Mouse (Mus musculus) c-Kit-negative CD71-positive TER-119-positive erythroid progenitor cells, embryonic 14.5 days (primary cell): ENCODE data around the gene Mgmt.

ENCODE experiments used
- DNase-seq: peaks from one replicate; pipeline ENCODE4 v3.0.0-alpha.2; 2013; ENCODE audit warnings: low read depth, low spot score

The Mgmt gene

DNA sequence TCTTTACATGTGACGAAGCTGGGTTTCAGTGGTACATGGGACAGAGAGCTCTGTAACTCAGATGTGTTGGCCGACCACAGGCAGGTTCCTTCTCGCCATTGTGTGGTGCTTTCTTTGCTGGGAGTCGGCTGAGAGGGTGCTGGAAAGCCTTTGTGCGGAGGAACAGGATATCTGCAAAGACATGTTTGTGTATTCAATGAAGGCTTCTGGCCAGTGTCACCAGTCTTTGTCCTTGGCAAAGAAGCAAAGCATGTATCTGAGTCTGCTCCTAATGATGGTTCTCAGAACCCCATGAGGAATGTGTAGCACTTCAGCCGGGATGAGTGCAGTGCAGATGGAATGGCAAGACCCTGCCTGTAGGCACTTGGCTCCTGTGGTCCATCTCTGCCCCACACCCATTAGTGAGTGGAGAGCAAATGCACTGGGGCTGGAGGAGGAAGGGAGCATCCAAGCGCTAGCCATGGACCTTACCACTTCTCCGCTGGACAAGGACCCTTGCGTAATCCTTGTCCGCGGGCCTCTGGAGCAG is 14.3 kb downstream of the Mgmt start:
- DNase-seq, result no peak

GRCm38 (mm10) chr7:136912901-136913300 is 18.5 kb downstream of the Mgmt start:
- no peak for DNase-seq

GRCm38 (mm10) chr7:136916021-136916420 is 21.6 kb downstream of the Mgmt start:
- DNase-seq, result no peak

- no peak for DNase-seq
These were observed 26.8 kb downstream of the Mgmt start for GRCm38 (mm10) chr7:136920976-136921755.

GRCm38 (mm10) chr7:136922230-136922629 is 27.8 kb downstream of the Mgmt start:
- DNase-seq, result no peak

DNA sequence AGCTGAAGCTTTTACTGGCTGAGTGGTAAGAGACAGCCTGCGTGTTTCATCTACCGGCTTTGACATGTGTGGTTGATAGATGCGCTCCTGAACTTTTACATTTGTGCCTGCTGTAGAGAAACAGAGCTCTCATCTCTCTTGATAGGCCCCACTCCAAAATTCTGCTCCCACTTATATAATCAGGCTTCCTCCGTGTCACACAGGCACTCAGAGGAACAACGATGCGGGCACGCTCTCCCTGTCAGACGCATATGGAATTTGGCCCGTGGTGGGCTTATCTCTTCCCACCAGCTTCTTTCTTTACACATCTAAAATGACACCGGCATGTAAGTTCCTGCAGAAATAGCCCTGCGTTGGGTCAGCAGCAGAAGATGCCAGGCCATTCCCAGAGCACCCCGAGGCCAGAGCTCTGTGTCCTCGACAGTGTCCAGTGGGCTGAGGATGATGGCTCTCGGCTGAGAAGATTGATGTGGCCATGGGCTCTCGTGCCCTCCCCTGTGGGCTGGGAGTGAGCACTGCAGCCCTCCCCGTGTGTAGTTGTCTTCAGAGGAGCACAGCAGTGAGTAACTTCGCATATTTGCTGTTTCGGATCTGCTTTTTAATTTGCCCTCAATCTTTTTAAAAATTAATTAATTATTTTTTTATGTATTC is 30.3 kb downstream of the Mgmt start:
- DNase-seq, result no peak

GRCm38 (mm10) chr7:136926178-136926577 is 31.8 kb downstream of the Mgmt start:
- DNase-seq, result no peak

GRCm38 (mm10) chr7:136930451-136930850 is 36.0 kb downstream of the Mgmt start:
- DNase-seq, result no peak

GRCm38 (mm10) chr7:136933367-136933766 is 39.0 kb downstream of the Mgmt start:
- DNase-seq, result no peak

GRCm38 (mm10) chr7:136934336-136934735 is 39.9 kb downstream of the Mgmt start:
- no peak for DNase-seq

GRCm38 (mm10) chr7:136934784-136935183 is 40.4 kb downstream of the Mgmt start:
- no peak for DNase-seq

GRCm38 (mm10) chr7:136938371-136938770 is 44.0 kb downstream of the Mgmt start:
- no peak for DNase-seq

DNA sequence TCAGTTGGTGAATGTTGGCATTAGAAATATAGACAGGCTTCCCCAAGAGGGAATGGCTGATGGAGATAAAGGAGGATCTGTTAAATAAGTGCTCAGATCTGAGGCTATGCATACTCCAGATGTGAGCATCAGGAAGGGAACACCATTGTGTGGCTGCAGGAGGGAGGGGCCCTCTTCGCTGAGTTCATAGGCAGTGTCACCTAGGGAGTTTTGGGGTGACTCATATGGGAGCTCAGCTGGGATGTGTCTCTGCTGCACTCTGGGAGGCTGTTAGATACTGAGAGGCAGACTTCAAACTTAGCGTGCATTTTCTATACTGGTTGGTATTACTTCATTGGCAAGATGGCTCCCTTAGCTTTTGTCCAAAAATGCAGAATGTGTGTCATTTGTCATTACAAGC is 48.0 kb downstream of the Mgmt start:
- DNase-seq, result no peak

DNA sequence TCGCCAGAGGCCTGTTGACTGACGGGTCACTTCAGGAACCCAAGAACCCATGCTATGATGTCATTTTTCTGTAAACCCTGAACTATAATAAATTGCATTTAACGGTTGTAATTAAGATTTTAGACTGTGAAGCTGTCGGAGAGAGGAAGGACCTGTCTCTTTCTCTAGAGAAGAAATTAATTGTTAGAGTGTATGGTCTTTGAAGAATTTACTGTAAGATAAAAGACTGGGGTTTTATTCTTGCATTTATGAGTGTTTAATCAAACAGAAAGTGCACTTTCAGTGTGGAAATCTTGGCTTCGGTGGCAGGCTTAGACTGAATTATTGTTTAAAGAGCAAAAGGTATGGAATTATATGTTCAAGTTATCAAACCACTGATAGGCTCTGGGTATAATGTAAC is 49.5 kb downstream of the Mgmt start:
- no peak for DNase-seq

DNA sequence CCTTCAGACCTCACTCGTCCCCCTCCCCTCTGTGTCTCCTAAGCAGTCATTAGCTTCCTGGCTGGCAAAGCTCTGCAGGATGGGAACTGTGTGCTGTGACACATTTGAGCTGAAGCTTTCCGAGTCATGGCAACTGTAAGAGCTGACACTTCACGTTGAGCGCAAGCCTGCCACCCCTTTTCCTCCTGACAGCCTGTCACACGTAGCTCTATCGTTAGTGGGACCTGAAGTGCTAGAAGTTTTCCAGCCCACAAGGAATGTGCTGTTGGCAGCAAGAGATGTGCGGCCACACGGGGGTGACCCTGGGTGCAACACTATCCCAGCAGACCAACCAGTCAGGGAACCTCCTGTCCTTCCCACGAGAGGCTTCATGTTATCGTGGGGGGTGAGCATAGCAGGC is 51.3 kb downstream of the Mgmt start:
- no peak for DNase-seq

GRCm38 (mm10) chr7:136946131-136946530 is 51.7 kb downstream of the Mgmt start:
- no peak for DNase-seq

GRCm38 (mm10) chr7:136948275-136948810 is 53.9 kb downstream of the Mgmt start:
- DNase-seq, result no peak

GRCm38 (mm10) chr7:136952608-136953007 is 58.2 kb downstream of the Mgmt start:
- no peak for DNase-seq

DNA sequence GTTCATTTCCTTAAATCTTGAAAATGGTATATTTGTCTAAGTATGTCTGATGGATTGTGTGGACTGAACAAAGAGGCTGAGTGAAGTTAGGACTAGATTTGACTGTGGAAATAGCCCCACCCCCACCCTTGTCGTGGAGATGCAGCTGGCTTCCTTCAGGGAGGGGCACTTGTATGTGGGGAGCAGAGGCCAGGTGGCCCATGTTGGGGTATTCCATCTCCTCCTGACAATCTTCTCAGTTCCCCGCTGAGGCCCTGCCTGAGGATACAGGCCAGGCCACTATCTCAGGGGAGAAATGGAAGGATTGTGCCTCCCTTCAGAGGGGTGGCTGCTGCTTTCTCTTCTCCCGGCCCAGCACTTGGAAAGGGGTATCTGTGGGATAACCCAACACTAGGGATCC is 58.8 kb downstream of the Mgmt start:
- no peak for DNase-seq

GRCm38 (mm10) chr7:136972361-136972760 is 77.9 kb downstream of the Mgmt start:
- no peak for DNase-seq

- no peak for DNase-seq
These were observed 80.6 kb downstream of the Mgmt start for GRCm38 (mm10) chr7:136975001-136975400.

DNA sequence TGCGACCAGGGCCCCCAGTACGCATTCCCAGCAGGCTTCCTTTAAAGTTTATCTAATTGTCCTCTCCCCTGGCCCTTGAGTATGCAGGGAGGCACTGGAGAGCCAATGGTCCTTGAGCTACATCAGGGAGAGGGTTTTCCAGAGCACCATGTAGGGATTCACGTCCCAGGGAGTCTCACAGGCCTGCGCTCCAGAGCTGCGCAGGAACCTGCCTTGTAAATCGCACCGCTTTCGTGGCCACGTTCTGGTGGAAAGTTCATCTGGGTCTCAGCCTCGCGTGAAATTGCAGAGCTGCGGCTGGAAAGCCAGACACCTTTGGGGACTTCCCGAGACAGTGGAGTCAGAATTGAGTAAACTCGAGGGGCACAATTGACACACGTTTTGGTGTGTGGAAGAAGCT is 103.0 kb downstream of the Mgmt start:
- DNase-seq, result no peak

DNA sequence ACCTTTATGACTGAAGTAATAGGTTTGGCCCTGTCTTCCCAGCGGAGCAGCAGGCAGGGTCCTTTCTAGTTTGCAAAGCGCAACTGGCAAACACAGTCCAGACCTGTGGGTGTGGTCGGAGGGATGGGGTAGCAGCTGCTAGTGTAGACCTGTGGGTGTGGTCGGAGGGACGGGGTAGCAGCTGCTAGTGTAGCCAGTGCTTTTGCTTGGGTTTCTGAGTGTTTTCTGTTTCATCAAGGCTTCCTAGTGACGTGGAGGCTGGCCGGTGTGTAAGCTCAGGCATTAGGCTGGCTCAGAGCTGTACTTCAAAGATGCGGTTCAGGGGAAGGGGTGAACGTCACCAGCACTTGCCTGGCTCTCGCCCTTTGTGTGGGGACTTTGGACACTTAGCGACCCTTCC is 106.3 kb downstream of the Mgmt start:
- DNase-seq, result no peak
